Mouse (Mus musculus): ENCODE results near the gene Ndufaf4. TPM values are rescaled to one million over a fixed set of nuclear protein-coding genes. Genes with fewer than 3 reads are reported as not detected.
"Not testable (repeated sequence)": the region's sequence is repeated elsewhere in the genome, so short reads cannot be mapped to it uniquely, and the experiment has no call there.

The Ndufaf4 gene
- total RNA-seq (2021), result 10 to 100 TPM; 73.2 to 79.2 TPM
- polyA plus RNA-seq (2012; rRNA removed), result 7.5 and 17.5 TPM in 2 replicates
- long read RNA-seq, transcript Ndufaf4-202 (2 exons, 2,358 nt), result minor isoform, 28 of 112 reads
- long read RNA-seq, transcript Ndufaf4-201 (3 exons, 3,632 nt), result major isoform, 76 of 112 reads
- long read RNA-seq, partial matches to known transcripts, result 6 of 112 reads
- long read RNA-seq, other reads (novel, unspliced or antisense), result 2 of 112 reads

DNA sequence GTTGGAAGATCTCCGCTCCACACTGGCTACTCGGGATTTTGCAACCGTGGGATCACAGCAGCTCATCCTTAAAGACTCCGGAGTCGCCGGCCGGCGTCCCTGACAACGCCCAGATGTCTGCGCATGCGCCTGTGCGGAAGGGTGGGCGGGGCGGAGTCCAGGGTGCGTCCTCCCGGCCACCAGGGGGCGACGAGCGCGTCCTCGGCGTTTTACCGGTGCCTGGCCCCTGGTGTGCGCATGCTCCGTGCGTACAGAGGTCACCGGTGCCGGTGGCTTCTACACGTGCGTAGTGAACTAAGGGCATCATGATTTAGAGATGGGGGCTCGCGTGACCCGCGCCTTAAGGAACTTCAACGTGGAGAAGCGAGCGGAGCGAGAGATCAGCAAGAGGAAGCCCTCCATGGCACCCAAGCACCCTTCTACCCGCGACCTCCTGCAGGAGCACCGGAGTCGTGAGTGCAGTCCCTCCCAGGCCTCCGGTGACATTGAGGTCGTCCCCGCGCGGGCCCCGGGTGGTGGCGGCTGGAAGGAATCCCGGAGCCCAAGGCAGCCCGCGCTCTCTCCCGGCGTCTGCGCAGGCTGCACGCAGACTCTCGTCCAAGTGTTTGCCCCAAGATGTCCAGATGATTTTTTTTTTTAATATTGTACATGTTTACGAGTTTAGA lies at the start of gene Ndufaf4:
Gene Ndufaf4, plus strand, starts transcription at position 233 of the 665 bp plus-strand sequence.
- Histone ChIP-seq H3K79me2 (replicated peaks; ENCODE audit: control insufficient read depth, insufficient read depth, low read length) (no peaks in the 10 kb centered on the region), H3K27ac (peak within 1 kb of the TSS; percentile 86), H3K9ac (ENCODE audit: low read depth, low read length) (peak within 1 kb of the TSS; percentile 75), H3K36me3 (ENCODE audit: control insufficient read depth, insufficient read depth, low read length) (peaks cover 6% of the 10 kb centered on the region), H3K27me3 (ENCODE audit: control insufficient read depth, insufficient read depth, low read length) (no peaks in the 10 kb centered on the region), H3K4me1 (ENCODE audit: control insufficient read depth, insufficient read depth, low read length) (peaks cover 2% of the 10 kb centered on the region), H3K4me3 (peak within 1 kb of the TSS; percentile 97)
- DNase-seq, result peak; percentile 97 to 99
- peak; percentile 99; the same call in 1 of the 2 replicates for TF ChIP-seq CTCF (IDR thresholded peaks at IDR 0.05)
- TF ChIP-seq POLR2A (IDR thresholded peaks at IDR 0.05; ENCODE audit: insufficient read depth, low read depth, low read length), result peak; percentile 67; the same call in 1 of the 2 replicates
- 0 out of 2 replicates have a peak, but pooled peaks have one; percentile 33 for TF ChIP-seq EP300 (IDR thresholded peaks at IDR 0.05; ENCODE audit: insufficient read depth, low read depth, low read length)
- intact Hi-C loops (cut with DNase I), result loop anchor here (1.0 to 10.0 kb wide), 6 partner anchors 47 to 1437 kb away; partner anchors contain the start of genes Gpr63, Klhl32, Mms22l and Ufl1
- WGBS, result under 1% methylated on average over 58 of the region's 58 CpGs

- peak; percentile 67 to 70 for DNase-seq
- H3K36me3 ChIP-seq (ENCODE audit: control insufficient read depth, insufficient read depth, low read length), result no peaks in the 10 kb centered on the region
- H3K27me3 ChIP-seq (ENCODE audit: control insufficient read depth, insufficient read depth, low read length), result 0 out of 2 replicates have a peak, but pooled peaks cover 2% of the 10 kb centered on the region
- no peaks in the 10 kb centered on the region for H3K79me2 ChIP-seq (replicated peaks; ENCODE audit: control insufficient read depth, insufficient read depth, low read length)
- H3K9ac ChIP-seq (ENCODE audit: low read depth, low read length), result peak within 1 kb of the TSS; percentile 55
- H3K4me3 ChIP-seq, result peak within 1 kb of the TSS; percentile 61
- H3K4me1 ChIP-seq (ENCODE audit: control insufficient read depth, insufficient read depth, low read length), result no peaks in the 10 kb centered on the region
- TF ChIP-seq POLR2A (IDR thresholded peaks at IDR 0.05; ENCODE audit: insufficient read depth, low read depth, low read length) (peak; percentile 19; the same call in 1 of the 2 replicates), EP300 (IDR thresholded peaks at IDR 0.05; ENCODE audit: insufficient read depth, low read depth, low read length) (no peak), CTCF (IDR thresholded peaks at IDR 0.05) (no peak)
- H3K27ac ChIP-seq, result peak within 1 kb of the TSS; percentile 45
- intact Hi-C loops (cut with DNase I), result loop anchor here (2.0 kb wide), 1 partner anchor 46 kb away; no protein-coding TSS in a partner anchor
- WGBS, result 1% methylated on average over 63 of the region's 63 CpGs
Observed at GRCm38 (mm10) chr4:24850401-24851325, 47.2 kb upstream of the Ndufaf4 start, which contains the start of gene Klhl32. Gene Klhl32 (minus strand): TSS chr4:24851124.

DNA sequence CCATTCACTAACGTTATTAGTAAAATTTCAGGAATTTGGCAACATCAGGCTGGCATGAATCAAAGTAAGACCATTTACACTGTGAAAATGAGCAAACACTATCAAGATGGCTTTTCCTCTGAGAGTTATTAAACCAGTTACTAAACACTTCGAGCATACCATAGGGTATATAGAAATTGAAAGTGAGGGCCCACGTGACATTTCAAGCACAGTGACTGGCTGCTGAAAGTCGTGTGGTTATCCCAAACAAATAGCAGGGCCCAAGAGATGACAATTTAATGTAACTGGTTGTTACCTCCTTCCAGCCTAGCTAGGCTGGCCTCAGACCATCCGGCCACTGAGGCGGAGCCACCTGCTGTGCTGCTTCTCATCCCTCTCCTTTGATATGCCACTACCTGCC lies 32.2 kb upstream of the Ndufaf4 start:
- 47% methylated on average over 6 of the region's 6 CpGs for WGBS
- Histone ChIP-seq H3K36me3 (ENCODE audit: control insufficient read depth, insufficient read depth, low read length) (no peaks in the 10 kb centered on the region), H3K27me3 (ENCODE audit: control insufficient read depth, insufficient read depth, low read length) (no peaks in the 10 kb centered on the region), H3K4me3 (no peak overlapping the region), H3K27ac (no peak overlapping the region), H3K4me1 (ENCODE audit: control insufficient read depth, insufficient read depth, low read length) (no peaks in the 10 kb centered on the region), H3K79me2 (replicated peaks; ENCODE audit: control insufficient read depth, insufficient read depth, low read length) (no peaks in the 10 kb centered on the region), H3K9ac (ENCODE audit: low read depth, low read length) (no peak overlapping the region)
- DNase-seq, result no peak
- no peak for TF ChIP-seq CTCF (IDR thresholded peaks at IDR 0.05)
- no peak for TF ChIP-seq POLR2A (IDR thresholded peaks at IDR 0.05; ENCODE audit: insufficient read depth, low read depth, low read length)
- no peak for TF ChIP-seq EP300 (IDR thresholded peaks at IDR 0.05; ENCODE audit: insufficient read depth, low read depth, low read length)
- intact Hi-C loops (cut with DNase I), result no loop called here

- intact Hi-C loops (cut with DNase I), result no loop called here
- WGBS, result 65% methylated on average over 4 of the region's 4 CpGs
- no peak overlapping the region for H3K9ac ChIP-seq (ENCODE audit: low read depth, low read length)
- no peak for TF ChIP-seq POLR2A (IDR thresholded peaks at IDR 0.05; ENCODE audit: insufficient read depth, low read depth, low read length)
- TF ChIP-seq EP300 (IDR thresholded peaks at IDR 0.05; ENCODE audit: insufficient read depth, low read depth, low read length), result no peak
- H3K27me3 ChIP-seq (ENCODE audit: control insufficient read depth, insufficient read depth, low read length), result no peaks in the 10 kb centered on the region
- no peak overlapping the region for H3K4me3 ChIP-seq
- H3K4me1 ChIP-seq (ENCODE audit: control insufficient read depth, insufficient read depth, low read length), result no peaks in the 10 kb centered on the region
- no peak overlapping the region for H3K27ac ChIP-seq
- no peak for DNase-seq
- H3K36me3 ChIP-seq (ENCODE audit: control insufficient read depth, insufficient read depth, low read length), result no peaks in the 10 kb centered on the region
- no peaks in the 10 kb centered on the region for H3K79me2 ChIP-seq (replicated peaks; ENCODE audit: control insufficient read depth, insufficient read depth, low read length)
Observed at GRCm38 (mm10) chr4:24869230-24869629, 28.7 kb upstream of the Ndufaf4 start.

GRCm38 (mm10) chr4:24889386-24889785 lies 8.5 kb upstream of the Ndufaf4 start:
- H3K4me1 ChIP-seq (ENCODE audit: control insufficient read depth, insufficient read depth, low read length); H3K4me3 ChIP-seq; H3K27ac ChIP-seq; H3K27me3 ChIP-seq (ENCODE audit: control insufficient read depth, insufficient read depth, low read length); intact Hi-C loops (cut with DNase I); H3K79me2 ChIP-seq (replicated peaks; ENCODE audit: control insufficient read depth, insufficient read depth, low read length); H3K36me3 ChIP-seq (ENCODE audit: control insufficient read depth, insufficient read depth, low read length); DNase-seq; H3K9ac ChIP-seq (ENCODE audit: low read depth, low read length): not testable (repeated sequence)
- 39% methylated on average over 2 of the region's 2 CpGs for WGBS

GRCm38 (mm10) chr4:24892293-24892692 lies 5.6 kb upstream of the Ndufaf4 start:
- WGBS, result 77% methylated on average over 2 of the region's 2 CpGs
- DNase-seq; H3K4me3 ChIP-seq; H3K27ac ChIP-seq; H3K36me3 ChIP-seq (ENCODE audit: control insufficient read depth, insufficient read depth, low read length); H3K79me2 ChIP-seq (replicated peaks; ENCODE audit: control insufficient read depth, insufficient read depth, low read length); H3K9ac ChIP-seq (ENCODE audit: low read depth, low read length); H3K27me3 ChIP-seq (ENCODE audit: control insufficient read depth, insufficient read depth, low read length); H3K4me1 ChIP-seq (ENCODE audit: control insufficient read depth, insufficient read depth, low read length): not testable (repeated sequence)
- intact Hi-C loops (cut with DNase I), result loop anchor here (10.0 kb wide), 1 partner anchor 1443 kb away; no protein-coding TSS in a partner anchor
